ENCODE assay signal across 8 mouse cellular contexts in genomic region chr2:153276846-153277245, GRCm38 (mm10). TPM values are rescaled to one million over a fixed set of nuclear protein-coding genes. Genes with fewer than 3 reads are reported as not detected.
DNase-seq lines count a peak whose midpoint lies in the region; ATAC-seq and TF ChIP-seq lines count a peak whose summit lies in the region.
"Not testable (repeated sequence)": the region's sequence is repeated elsewhere in the genome, so short reads cannot be mapped to it uniquely, and the experiment has no call there.

No protein-coding gene starts in this region.

- peak; percentile 27 for DNase-seq in CD4-positive helper T cell, adult 2 months (ENCODE audit: low read depth, low spot score)
- peak; percentile 62 for DNase-seq in ES-CJ7 (ENCODE audit: low read depth, low spot score)
- peak; percentile 76 for DNase-seq in R1 (ENCODE audit: low read depth, low spot score)
- not testable (repeated sequence) for DNase-seq in gastrocnemius, adult 2 months; liver, adult 2 months (ENCODE audit: extremely low read depth, low read depth, low spot score); lung, embryonic 14.5 days; stomach, postnatal 0 days (ENCODE audit: low spot score)

- H3K36me3 ChIP-seq in intestine, postnatal 0 days (ENCODE audit: control insufficient read depth, insufficient read depth); liver, adult 2 months (ENCODE audit: control insufficient read depth, insufficient read depth, low read length); lung, embryonic 14.5 days (ENCODE audit: insufficient read depth); stomach, postnatal 0 days (ENCODE audit: control insufficient read depth, insufficient read depth, low read length): not testable (repeated sequence)

- peak; percentile 26; the same call in 1 of the 2 replicates for TF ChIP-seq CTCF in gastrocnemius, adult 2 months (IDR thresholded peaks at IDR 0.05)
- peak; percentile 30; the same call in 1 of the 2 replicates for TF ChIP-seq CTCF in intestine, postnatal 0 days (IDR thresholded peaks at IDR 0.05; ENCODE audit: low read depth)
- peak; percentile 25; the same call in 1 of the 2 replicates for TF ChIP-seq CTCF in liver, adult 2 months (IDR thresholded peaks at IDR 0.05; ENCODE audit: low read depth, low read length)
- 0 out of 2 replicates have a peak, but pooled peaks have one; percentile 8 for TF ChIP-seq CTCF in lung, embryonic 14.5 days (IDR thresholded peaks at IDR 0.05; ENCODE audit: low read depth)
- peak; percentile 14; the same call in 1 of the 2 replicates for TF ChIP-seq CTCF in stomach, postnatal 0 days (IDR thresholded peaks at IDR 0.05; ENCODE audit: low read depth)

- not testable (repeated sequence) for ATAC-seq in intestine, postnatal 0 days; lung, embryonic 14.5 days (ENCODE audit: insufficient read depth); stomach, postnatal 0 days (ENCODE audit: low FRiP score, low TSS enrichment)

- not testable (repeated sequence) for TF ChIP-seq POLR2A in liver, adult 2 months (IDR thresholded peaks at IDR 0.05; ENCODE audit: extremely low read depth, insufficient read depth, low read length)

- H3K4me1 ChIP-seq in intestine, postnatal 0 days (replicated peaks; ENCODE audit: control insufficient read depth, insufficient read depth, low read length); liver, adult 2 months (ENCODE audit: control insufficient read depth, insufficient read depth, low read length); lung, embryonic 14.5 days (ENCODE audit: insufficient read depth); stomach, postnatal 0 days (replicated peaks; ENCODE audit: control insufficient read depth, insufficient read depth): not testable (repeated sequence)

- H3K27me3 ChIP-seq in intestine, postnatal 0 days (replicated peaks; ENCODE audit: control insufficient read depth, insufficient read depth, low read length); liver, adult 2 months (ENCODE audit: control insufficient read depth, insufficient read depth, low read length); lung, embryonic 14.5 days (ENCODE audit: insufficient read depth, low read length); stomach, postnatal 0 days (ENCODE audit: control insufficient read depth, insufficient read depth, low read length): not testable (repeated sequence)

- not testable (repeated sequence) for TF ChIP-seq EP300 in stomach, postnatal 0 days (optimal IDR thresholded peaks at IDR 0.05)

- intact Hi-C loops in gastrocnemius, adult 2 months (cut with DNase I) = not testable (repeated sequence)

- not testable (repeated sequence) for H3K9ac ChIP-seq in intestine, postnatal 0 days (ENCODE audit: low read depth, low read length); liver, adult 2 months (ENCODE audit: low read depth, low read length); lung, embryonic 14.5 days; stomach, postnatal 0 days (ENCODE audit: low read length)

- not testable (repeated sequence) for H3K9me3 ChIP-seq in intestine, postnatal 0 days (ENCODE audit: control insufficient read depth); lung, embryonic 14.5 days (ENCODE audit: low read depth, low read length); stomach, postnatal 0 days (ENCODE audit: control insufficient read depth, low read length)

- H3K4me3 ChIP-seq in gastrocnemius, adult 2 months; intestine, postnatal 0 days (ENCODE audit: low read depth, low read length); liver, adult 2 months (ENCODE audit: insufficient read depth, low read depth, low read length); lung, embryonic 14.5 days (ENCODE audit: low read depth, low read length); stomach, postnatal 0 days (ENCODE audit: low read depth, low read length): not testable (repeated sequence)

- H3K79me2 ChIP-seq in liver, adult 2 months (ENCODE audit: control insufficient read depth, insufficient read depth, low read length) = not testable (repeated sequence)

- 93% methylated on average over 5 of the region's 5 CpGs for WGBS in intestine, postnatal 0 days
- WGBS in liver, adult 2 months = 89% methylated on average over 5 of the region's 5 CpGs
- WGBS in lung, embryonic 14.5 days = 90% methylated on average over 5 of the region's 5 CpGs
- 92% methylated on average over 5 of the region's 5 CpGs for WGBS in stomach, postnatal 0 days

- H3K27ac ChIP-seq in gastrocnemius, adult 2 months; intestine, postnatal 0 days (ENCODE audit: low read depth, low read length); liver, adult 2 months (replicated peaks; ENCODE audit: insufficient read depth, low read depth, low read length); lung, embryonic 14.5 days (ENCODE audit: low read depth); stomach, postnatal 0 days (replicated peaks): not testable (repeated sequence)

- H3K4me2 ChIP-seq in intestine, postnatal 0 days (replicated peaks; ENCODE audit: low read depth); lung, embryonic 14.5 days; stomach, postnatal 0 days (replicated peaks; ENCODE audit: low read depth): not testable (repeated sequence)

RNA-seq across cellular contexts. Expression of gene Kif3b, which starts 14.4 kb away (rescaled TPM):
- 1 to 10 TPM; 3.6 to 4.3 TPM for total RNA-seq in gastrocnemius, adult 2 months (2021)
- 8.1 and 8.2 TPM in 2 replicates for polyA plus RNA-seq in intestine, postnatal 0 days (2015; fragmentation: Nextera tagmentation; extraction: Ambion mirVana)
- 5.4 and 5.6 TPM in 2 replicates for total RNA-seq in liver, adult 2 months (2014; rRNA removed)
- 2.8 and 2.9 TPM in 2 replicates for polyA plus RNA-seq in liver, adult 2 months (2012; rRNA removed)
- polyA plus RNA-seq in lung, embryonic 14.5 days (2014; fragmentation: Nextera tagmentation; extraction: Ambion mirVana) = 4.8 TPM in 2 replicates
- 3.1 and 3.2 TPM in 2 replicates for polyA plus RNA-seq in stomach, postnatal 0 days (2015; fragmentation: Nextera tagmentation; extraction: Ambion mirVana)

RNA-seq across cellular contexts. Expression of gene Pofut1, which starts 35.5 kb away (rescaled TPM):
- 10 to 100 TPM in 1 of 2 experiments, 1 to 10 TPM in 1; 7.6 to 13.2 TPM for total RNA-seq in gastrocnemius, adult 2 months (2021)
- polyA plus RNA-seq in intestine, postnatal 0 days (2015; fragmentation: Nextera tagmentation; extraction: Ambion mirVana) = 7.5 and 10.5 TPM in 2 replicates
- total RNA-seq in liver, adult 2 months (2014; rRNA removed) = 6.9 and 10.1 TPM in 2 replicates
- polyA plus RNA-seq in liver, adult 2 months (2012; rRNA removed) = 8.4 and 14.2 TPM in 2 replicates
- 8.5 and 8.7 TPM in 2 replicates for polyA plus RNA-seq in lung, embryonic 14.5 days (2014; fragmentation: Nextera tagmentation; extraction: Ambion mirVana)
- 2.6 and 2.7 TPM in 2 replicates for polyA plus RNA-seq in stomach, postnatal 0 days (2015; fragmentation: Nextera tagmentation; extraction: Ambion mirVana)

RNA-seq across cellular contexts. Expression of gene Plagl2, which starts 35.6 kb away (rescaled TPM):
- 1 to 10 TPM; 2.5 to 2.8 TPM for total RNA-seq in gastrocnemius, adult 2 months (2021)
- polyA plus RNA-seq in intestine, postnatal 0 days (2015; fragmentation: Nextera tagmentation; extraction: Ambion mirVana) = 54.4 and 55.4 TPM in 2 replicates
- 0.74 and 1.1 TPM in 2 replicates for total RNA-seq in liver, adult 2 months (2014; rRNA removed)
- polyA plus RNA-seq in liver, adult 2 months (2012; rRNA removed) = 1.5 and 1.7 TPM in 2 replicates
- 23.3 TPM in 2 replicates for polyA plus RNA-seq in lung, embryonic 14.5 days (2014; fragmentation: Nextera tagmentation; extraction: Ambion mirVana)
- polyA plus RNA-seq in stomach, postnatal 0 days (2015; fragmentation: Nextera tagmentation; extraction: Ambion mirVana) = 6.9 and 7.7 TPM in 2 replicates

RNA-seq across cellular contexts. Expression of gene Tspyl3, which starts 51.6 kb away (rescaled TPM):
- total RNA-seq in gastrocnemius, adult 2 months (2021) = under 1 TPM; 0.38 to 0.59 TPM
- polyA plus RNA-seq in intestine, postnatal 0 days (2015; fragmentation: Nextera tagmentation; extraction: Ambion mirVana) = 3.5 and 3.6 TPM in 2 replicates
- total RNA-seq in liver, adult 2 months (2014; rRNA removed) = 0.37 and 0.47 TPM in 2 replicates
- 0.36 and 0.43 TPM in 2 replicates for polyA plus RNA-seq in liver, adult 2 months (2012; rRNA removed)
- 6.6 and 7.5 TPM in 2 replicates for polyA plus RNA-seq in lung, embryonic 14.5 days (2014; fragmentation: Nextera tagmentation; extraction: Ambion mirVana)
- polyA plus RNA-seq in stomach, postnatal 0 days (2015; fragmentation: Nextera tagmentation; extraction: Ambion mirVana) = 3.3 and 3.4 TPM in 2 replicates
